Mouse (Mus musculus): ENCODE measurements around the gene Sec23ip.

GRCm38 (mm10) chr7:128739116-128739461, 5.7 kb upstream of the Sec23ip start:
- TF ChIP-seq MXI1 (IDR thresholded peaks at IDR 0.05; ENCODE audit: low read depth, low read length) (no peak), MYC (IDR thresholded peaks at IDR 0.05; ENCODE audit: low read depth, low read length) (no peak), CHD1 (IDR thresholded peaks at IDR 0.05; ENCODE audit: low read depth, low read length) (no peak), SMC3 (IDR thresholded peaks at IDR 0.05; ENCODE audit: low read depth, low read length) (no peak), SIN3A (IDR thresholded peaks at IDR 0.05; ENCODE audit: low read length) (no peak; the same call in 1 of the 2 replicates), EP300 (IDR thresholded peaks at IDR 0.05; ENCODE audit: low read length) (no peak), CTCF (conservative IDR thresholded peaks at IDR 0.05 in 1 of 2, IDR thresholded peaks at IDR 0.05 in 1 of 2; ENCODE audit: low read depth in 2 of 2, low read length in 2 of 2) (no peak), NRF1 (IDR thresholded peaks at IDR 0.05; ENCODE audit: low read depth, low read length) (no peak), POLR2A (IDR thresholded peaks at IDR 0.05; ENCODE audit: low read depth, low read length) (no peak), ETS1 (conservative IDR thresholded peaks at IDR 0.05; ENCODE audit: low read depth, low read length) (no peak), USF2 (conservative IDR thresholded peaks at IDR 0.05; ENCODE audit: low read depth, low read length) (no peak), TBP (conservative IDR thresholded peaks at IDR 0.05; ENCODE audit: low read depth, low read length) (no peak)

Measured in CH12.LX (cell line).